8 mouse cellular contexts compared by ENCODE assay signal in genomic region chr5:144753041-144753440, GRCm38 (mm10). TPM values are rescaled to one million over a fixed set of nuclear protein-coding genes. Genes with fewer than 3 reads are reported as not detected.
DNase-seq lines count a peak whose midpoint lies in the region; ATAC-seq lines count a peak whose summit lies in the region.
"Had no signal": no experiment of that assay in that cellular context is flagged by ENCODE, and none has a peak within 500 bp of the region (broad histone marks: within the 10 kb centered on the region; RNA-seq: fewer than 3 reads in every experiment).

No protein-coding gene starts in this region.

- no peaks in the 10 kb centered on the region for H3K27me3 ChIP-seq in lung, embryonic 16.5 days (ENCODE audit: control insufficient read depth, insufficient read depth, low read depth, low read length)

- H3K36me3 ChIP-seq in lung, embryonic 16.5 days (ENCODE audit: control insufficient read depth, insufficient read depth, low read length), result no peaks in the 10 kb centered on the region

- H3K4me3 ChIP-seq in lung, embryonic 16.5 days (ENCODE audit: low read length), result no peak overlapping the region
- H3K4me3 ChIP-seq: myocyte had no signal

- peak; percentile 26 for DNase-seq in ovary, postnatal 14 days (ENCODE audit: low spot score)
- DNase-seq in ovary, postnatal 10 days (ENCODE audit: low spot score), result no peak
- DNase-seq in T-cell, adult 2 months (ENCODE audit: low spot score), result peak; percentile 58
- DNase-seq in embryo, embryonic 10.5 days (ENCODE audit: low spot score), result peak; percentile 74
- peak; percentile 69 to 80 for DNase-seq in kidney, postnatal 25 days
- peak; percentile 48 for DNase-seq in right cerebral cortex, postnatal 4 days

- H3K27ac ChIP-seq in lung, embryonic 16.5 days (ENCODE audit: low read length), result no peak overlapping the region

- no peaks in the 10 kb centered on the region for H3K9me3 ChIP-seq in lung, embryonic 16.5 days (ENCODE audit: control insufficient read depth, low read length)

- H3K4me1 ChIP-seq in lung, embryonic 16.5 days (replicated peaks; ENCODE audit: control insufficient read depth, insufficient read depth, low read length), result peaks cover 4% of the 10 kb centered on the region; the same call in 1 of the 2 replicates

- no peak overlapping the region for H3K9ac ChIP-seq in lung, embryonic 16.5 days (ENCODE audit: low read length)

- ATAC-seq in lung, embryonic 16.5 days (ENCODE audit: low read depth), result peak; percentile 28; the same call in 1 of the 2 replicates

- WGBS in lung, embryonic 16.5 days, result 55% methylated on average over 7 of the region's 7 CpGs

- no peak overlapping the region for H3K4me2 ChIP-seq in lung, embryonic 16.5 days (ENCODE audit: low read depth, low read length)

RNA-seq across cellular contexts. Expression of gene Tmem130, which starts 8.6 kb away (rescaled TPM):
- polyA plus RNA-seq in lung, embryonic 16.5 days (2015; fragmentation: Nextera tagmentation; extraction: Ambion mirVana), result 0.50 and 0.98 TPM in 2 replicates

RNA-seq across cellular contexts. Expression of gene Trrap, which starts 14.5 kb away (rescaled TPM):
- polyA plus RNA-seq in lung, embryonic 16.5 days (2015; fragmentation: Nextera tagmentation; extraction: Ambion mirVana), result 56.6 and 57.2 TPM in 2 replicates
